Mouse (Mus musculus) T-helper 1 cell (primary cell): ENCODE measurements around the gene Rbm10.

Experiments
- in situ Hi-C: fragments of 300-600 bp; cut with MboI, MseI; formaldehyde crosslinking; loops from one replicate; pipeline ENCODE4 v1.15.1; 2025; ENCODE audit warnings: high pct_unique_total_duplicates

Rbm10 gene

DNA sequence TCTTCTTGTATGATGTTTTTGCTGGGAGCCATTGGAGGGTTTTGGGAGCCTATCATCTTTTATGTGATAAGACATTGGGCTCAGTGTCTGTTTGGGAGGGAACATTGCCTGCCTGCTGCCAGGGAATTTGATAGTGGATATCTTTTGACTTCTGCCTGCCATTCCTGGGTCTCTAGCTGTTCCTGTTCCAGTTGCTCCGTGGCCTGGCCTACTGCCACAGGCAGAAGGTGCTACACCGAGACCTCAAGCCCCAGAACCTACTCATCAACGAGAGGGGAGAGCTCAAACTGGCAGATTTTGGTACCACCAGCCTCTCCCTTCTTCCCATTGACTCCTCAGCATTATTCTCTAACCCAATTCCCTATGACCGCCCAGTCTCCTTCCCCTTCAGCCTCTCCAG is 78.5 kb downstream of the Rbm10 start:
- in situ Hi-C loops, result no loop called here
